Mouse (Mus musculus) CD4-positive helper T cell, adult 2 months (primary cell): ENCODE measurements around the gene 4933407L21Rik.

Experiments
- DNase-seq: peaks from one replicate; pipeline ENCODE4 v3.0.0-alpha.2; 2012; ENCODE audit warnings: low read depth, missing footprints, low spot score

The 4933407L21Rik gene

GRCm38 (mm10) chr1:85928057-85928687 lies at the start of gene 4933407L21Rik:
TSS of gene 4933407L21Rik (plus strand) at chr1:85928483.
- DNase-seq, result no peak

DNA sequence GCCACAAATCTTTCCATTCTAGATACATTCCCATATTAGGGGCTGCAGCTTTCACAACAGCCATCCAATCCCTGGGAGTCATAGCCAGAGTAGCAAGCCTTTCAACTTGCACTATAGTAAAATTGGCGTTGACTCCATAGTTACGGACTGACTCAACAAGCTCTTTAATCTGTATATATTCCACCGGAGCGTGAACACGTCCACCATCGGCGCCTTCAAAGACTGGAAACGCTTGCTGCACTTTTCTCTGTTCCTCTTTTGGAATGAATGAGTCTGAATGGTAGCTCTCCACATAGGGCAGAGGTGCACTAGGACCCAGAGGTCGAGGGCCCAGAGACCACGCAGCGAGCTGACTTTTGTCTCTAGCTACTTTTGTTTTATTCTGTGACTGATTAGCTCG lies 46.3 kb upstream of the 4933407L21Rik start:
- DNase-seq, result no peak

- DNase-seq, result no peak
Observed at GRCm38 (mm10) chr1:85887221-85887620, 41.1 kb upstream of the 4933407L21Rik start.

GRCm38 (mm10) chr1:85894231-85894747 lies 34.0 kb upstream of the 4933407L21Rik start, which contains the start of gene Itm2c:
TSS of gene Itm2c (plus strand) at chr1:85894281.
- peak; percentile 88 for DNase-seq

DNA sequence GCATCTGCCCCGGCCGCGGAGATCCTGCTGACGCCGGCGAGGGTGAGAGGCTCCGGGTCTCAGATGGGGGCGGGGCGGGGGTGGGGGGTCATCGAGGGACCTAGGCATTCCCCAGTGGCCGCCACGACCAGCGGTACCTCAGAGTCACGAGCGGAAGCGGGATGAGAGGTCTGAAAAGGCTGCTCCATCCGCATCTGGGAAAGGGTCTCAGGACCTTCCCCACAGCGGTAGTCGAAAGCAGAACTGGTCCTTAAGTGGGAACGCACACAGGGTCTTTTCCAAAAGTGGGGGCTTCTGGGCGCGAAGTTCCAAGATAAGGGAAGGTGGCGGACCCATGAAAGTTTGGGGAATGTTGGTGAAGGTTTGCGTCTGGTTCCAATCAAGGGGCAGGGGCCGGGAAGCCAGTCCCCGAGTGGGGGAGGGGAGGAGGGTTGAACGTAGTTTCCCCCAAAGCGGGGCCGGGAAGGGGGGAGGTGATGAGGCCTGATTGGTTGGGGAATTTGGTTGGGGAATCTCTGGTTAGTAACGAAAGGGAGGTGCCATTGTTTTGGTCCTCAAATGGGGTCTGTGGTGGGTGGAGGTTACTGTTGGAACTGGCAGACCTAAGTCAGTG lies 33.4 kb upstream of the 4933407L21Rik start:
- no peak for DNase-seq

DNA sequence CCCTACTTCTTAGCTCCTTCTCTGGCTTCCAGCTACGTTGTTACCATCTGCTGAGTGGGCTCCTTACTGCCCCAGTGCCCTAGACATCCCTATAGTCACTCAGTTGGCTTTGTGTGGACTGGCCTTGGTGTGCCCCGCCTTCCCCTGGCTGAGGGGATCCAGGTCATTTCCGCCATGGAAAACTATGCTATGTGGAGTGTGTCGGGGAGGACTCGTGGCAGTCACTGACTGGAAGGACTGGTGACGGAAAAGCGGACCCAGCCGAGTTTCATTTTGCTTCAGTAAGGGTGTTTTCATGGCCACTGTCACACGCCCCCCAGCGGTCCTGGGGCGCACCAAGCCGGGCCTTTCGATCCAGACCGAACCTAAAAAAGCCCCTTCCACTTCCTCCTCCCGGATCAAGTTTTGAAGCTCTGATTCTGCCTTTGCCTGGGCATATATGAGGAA lies 32.9 kb upstream of the 4933407L21Rik start:
- peak; percentile 85 for DNase-seq

GRCm38 (mm10) chr1:85896110-85896509 lies 32.2 kb upstream of the 4933407L21Rik start:
- no peak for DNase-seq

DNA sequence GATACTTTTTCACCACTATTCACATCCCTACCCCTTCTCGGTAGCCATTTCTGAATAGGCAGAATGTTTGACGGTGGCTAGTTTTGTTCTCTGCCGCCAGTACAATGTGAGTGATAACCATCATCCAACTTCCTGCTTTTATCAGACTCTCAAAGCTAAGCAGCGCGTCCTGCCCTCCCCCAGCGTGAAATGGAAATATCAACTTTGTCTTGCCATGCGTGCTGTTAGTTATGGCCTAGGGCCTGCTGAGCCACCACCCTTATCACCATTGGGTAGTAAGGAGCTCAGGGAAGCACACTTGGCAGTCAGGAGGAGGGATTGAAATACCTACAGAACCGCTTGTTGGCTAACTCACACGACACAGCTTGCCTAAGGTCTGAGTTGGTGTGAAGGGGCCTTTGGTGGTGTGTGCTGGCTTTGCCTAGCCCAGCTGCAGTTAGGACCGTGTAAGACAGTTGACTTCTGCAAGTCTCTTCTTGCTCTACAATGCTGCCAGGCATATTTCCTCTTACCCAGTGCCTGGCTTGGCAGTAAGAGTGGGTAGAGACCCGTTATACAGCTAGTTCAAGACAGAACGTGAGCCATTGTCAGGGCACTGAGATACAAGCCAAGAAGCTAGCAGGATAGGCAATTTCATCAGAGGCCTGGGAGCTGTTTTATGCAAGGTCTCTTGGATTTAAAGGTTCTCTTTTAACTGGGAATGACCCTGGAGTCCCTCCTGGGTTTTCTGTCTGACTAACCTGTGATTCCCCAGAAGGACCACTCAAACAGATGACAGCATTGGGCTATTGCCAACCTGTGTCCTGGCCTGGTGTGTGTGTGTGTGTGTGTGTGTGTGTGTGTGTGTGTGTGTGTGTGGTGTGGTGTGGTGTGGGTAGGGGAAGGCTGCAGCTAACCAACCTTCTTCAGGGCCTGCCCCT lies 31.2 kb upstream of the 4933407L21Rik start:
- peak; percentile 80 for DNase-seq

GRCm38 (mm10) chr1:85897901-85898760 lies 30.2 kb upstream of the 4933407L21Rik start:
- DNase-seq, result no peak

DNA sequence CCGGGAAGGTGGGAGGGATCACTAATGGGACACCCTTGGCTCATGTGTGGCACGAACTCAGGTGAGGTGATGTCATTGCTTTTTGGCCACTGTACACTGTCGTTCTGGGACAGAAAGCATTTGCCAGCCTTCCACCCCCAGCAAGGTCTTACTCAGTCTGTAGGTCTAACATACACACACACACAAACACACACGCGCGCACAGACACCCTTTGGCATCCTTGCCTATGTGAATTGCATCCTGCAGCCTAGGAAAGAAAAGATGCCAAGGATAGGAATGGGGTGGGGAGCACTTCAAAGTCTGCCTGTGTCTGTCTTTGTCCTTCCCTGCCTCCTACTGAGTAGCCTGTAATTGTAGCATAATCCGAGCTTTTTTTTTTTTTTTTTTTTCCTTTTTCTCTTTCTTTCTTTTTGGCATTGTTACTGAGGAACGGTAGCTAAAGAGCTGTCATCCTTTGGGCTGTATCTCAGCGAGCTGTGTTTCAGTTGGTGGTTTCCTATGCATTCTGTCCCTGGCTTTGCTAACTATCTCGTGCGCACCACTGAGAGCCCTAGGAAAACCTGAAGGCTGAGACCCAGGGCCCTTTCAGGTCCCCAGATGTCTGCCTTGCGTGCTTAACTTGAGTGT lies 29.4 kb upstream of the 4933407L21Rik start:
- no peak for DNase-seq

DNA sequence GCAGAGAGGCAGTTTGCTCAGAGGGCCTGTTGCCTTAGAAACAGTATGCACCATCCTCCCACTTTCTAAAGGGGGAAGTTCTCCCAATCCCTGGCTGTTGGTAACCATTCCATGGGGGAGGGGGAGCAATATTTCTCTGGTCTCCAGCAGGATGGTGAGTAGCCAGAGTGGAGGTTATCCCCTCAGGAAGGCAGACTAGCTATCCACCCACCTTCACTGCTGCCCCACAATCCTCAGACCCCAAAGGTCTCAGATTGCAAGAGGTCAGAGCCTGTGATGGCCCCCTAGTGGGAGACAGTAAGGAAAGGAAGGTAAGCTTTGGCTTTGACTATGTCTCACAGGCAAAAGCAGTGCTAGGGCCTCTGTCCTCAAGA lies 28.9 kb upstream of the 4933407L21Rik start:
- no peak for DNase-seq

DNA sequence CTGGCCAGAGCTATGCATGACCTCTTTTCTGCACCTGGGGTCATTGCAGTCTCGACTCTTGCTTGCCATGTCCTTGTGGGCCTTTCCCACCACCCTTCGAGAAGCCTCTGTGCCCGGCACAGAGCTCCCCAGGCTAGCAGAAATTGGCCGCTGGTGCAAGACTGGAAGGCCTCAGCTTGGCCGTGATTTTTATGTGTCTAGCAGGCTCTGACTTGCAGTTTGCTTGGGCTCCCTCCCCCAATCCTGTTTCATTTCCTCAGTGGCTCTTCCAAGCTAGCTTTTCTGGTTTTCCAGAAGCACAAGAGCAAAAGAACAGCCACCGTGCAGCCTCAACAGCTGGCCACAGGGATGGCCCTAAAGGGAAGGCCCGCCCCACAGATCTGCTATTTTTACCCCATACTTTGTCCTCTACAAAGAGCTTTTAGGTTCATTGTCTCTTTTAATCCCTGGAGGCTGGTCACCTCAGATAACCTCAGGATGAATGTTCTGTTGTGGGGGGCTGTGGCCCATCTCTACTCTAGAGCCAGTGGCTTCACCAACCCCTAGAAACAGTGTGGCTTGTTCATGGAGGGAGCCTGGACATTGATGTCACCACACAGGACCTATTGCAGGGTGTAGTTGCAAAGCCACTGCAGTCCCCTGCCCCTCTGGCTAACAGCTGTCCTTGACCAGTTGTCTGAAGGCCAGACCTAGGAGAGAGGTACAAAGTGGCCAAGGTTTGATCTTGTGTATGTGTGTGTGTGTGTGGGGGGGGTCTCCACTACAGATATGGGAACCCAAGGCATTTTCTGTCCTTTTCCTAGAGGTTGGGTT lies 27.6 kb upstream of the 4933407L21Rik start:
- DNase-seq, result no peak

GRCm38 (mm10) chr1:85901516-85902107 lies 26.7 kb upstream of the 4933407L21Rik start:
- DNase-seq, result no peak

GRCm38 (mm10) chr1:85902108-85902561 lies 26.1 kb upstream of the 4933407L21Rik start:
- DNase-seq, result no peak

DNA sequence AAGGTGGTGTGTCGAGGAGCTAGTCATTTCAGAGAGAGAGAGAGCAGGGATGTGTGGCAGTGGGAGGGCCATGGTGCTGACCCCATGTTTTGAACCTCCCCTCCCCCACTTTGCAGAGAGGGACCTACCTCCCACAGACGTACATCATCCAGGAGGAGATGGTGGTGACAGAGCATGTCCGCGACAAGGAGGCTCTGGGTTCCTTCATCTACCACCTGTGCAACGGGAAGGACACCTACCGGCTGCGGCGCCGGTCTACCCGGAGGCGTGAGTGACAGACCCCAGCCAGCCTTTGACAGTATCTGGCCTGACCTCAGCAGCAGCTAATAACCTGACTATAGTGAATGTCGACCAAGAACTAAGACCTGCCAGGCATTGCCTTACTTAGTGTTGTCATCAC lies 21.4 kb upstream of the 4933407L21Rik start:
- no peak for DNase-seq

DNA sequence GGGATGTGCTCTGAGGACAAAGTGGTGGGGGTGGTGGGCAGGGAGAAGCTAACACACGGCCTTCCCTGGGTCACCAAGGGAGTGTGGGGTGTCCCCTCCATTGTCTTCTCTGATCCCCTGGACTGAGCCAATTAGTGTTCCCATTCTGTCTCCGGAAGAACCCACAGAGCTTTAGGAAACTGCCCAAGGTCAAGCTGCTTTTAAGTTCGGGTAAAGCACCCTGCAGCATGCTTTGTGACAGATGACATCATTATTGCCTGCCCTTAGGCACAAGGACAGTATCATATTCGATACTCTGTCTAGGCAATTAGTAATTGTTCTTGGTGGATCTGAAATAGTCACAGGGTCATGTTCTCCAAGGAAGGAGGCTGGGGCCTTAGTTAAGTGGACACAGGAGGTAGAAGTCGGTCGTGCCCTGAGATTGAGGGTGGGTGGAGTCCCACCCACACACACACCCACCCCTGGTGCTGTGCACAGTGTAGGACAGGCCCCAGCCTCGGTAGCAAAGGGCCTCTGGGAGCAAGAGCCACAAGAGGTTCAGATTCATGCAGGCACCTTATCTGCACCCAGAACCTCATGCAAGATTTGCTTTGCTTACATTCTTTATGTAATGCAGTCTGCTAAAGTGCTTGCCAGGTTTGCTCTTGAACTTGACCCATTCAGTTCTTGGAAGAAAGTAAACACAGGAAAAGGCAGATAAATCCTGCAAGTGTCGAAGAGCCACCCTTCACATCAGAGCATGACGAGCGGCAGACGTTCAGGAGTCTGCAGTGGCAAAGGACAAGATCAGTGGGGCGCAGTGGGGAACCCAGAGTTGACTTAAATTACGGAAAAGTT lies 19.3 kb upstream of the 4933407L21Rik start:
- no peak for DNase-seq

GRCm38 (mm10) chr1:85913078-85913755 lies 15.1 kb upstream of the 4933407L21Rik start:
- no peak for DNase-seq

DNA sequence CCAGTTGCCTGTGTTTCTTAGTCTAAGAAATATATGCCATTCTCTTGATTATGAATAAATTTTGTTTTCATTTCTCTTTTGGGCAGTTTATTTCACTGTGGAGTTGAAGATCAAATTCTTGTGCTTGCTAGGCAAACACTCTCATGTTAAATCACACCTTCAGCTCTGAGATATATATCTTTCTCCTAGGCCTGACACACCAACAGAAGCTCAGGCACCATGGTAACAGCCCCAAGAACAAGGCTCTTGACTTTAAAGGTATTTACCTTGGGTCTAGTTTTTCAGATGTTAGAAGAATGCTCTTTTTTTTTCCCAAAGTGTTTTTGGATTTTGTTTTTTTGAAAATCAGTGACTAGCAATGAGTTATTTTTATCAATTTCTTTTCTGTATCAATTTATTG lies 12.4 kb upstream of the 4933407L21Rik start:
- DNase-seq, result no peak
